Mouse (Mus musculus): ENCODE results near the gene Ppp1r3g.

Gene Ppp1r3g

GRCm38 (mm10) chr13:35995231-35995630 lies 36.6 kb downstream of the Ppp1r3g start:
- no peak for DNase-seq (ENCODE audit: low read depth)

GRCm38 (mm10) chr13:35995696-35996426 lies 37.2 kb downstream of the Ppp1r3g start:
- DNase-seq (ENCODE audit: low read depth) = no peak

GRCm38 (mm10) chr13:35997606-35998005 lies 39.0 kb downstream of the Ppp1r3g start:
- no peak for DNase-seq (ENCODE audit: low read depth)

GRCm38 (mm10) chr13:36000798-36001197 lies 42.2 kb downstream of the Ppp1r3g start:
- no peak for DNase-seq (ENCODE audit: low read depth)

GRCm38 (mm10) chr13:36009981-36010380 lies 51.3 kb downstream of the Ppp1r3g start:
- no peak for DNase-seq (ENCODE audit: low read depth)

- DNase-seq (ENCODE audit: low read depth) = no peak
These were observed 57.0 kb downstream of the Ppp1r3g start for GRCm38 (mm10) chr13:36015636-36016035.

- no peak for DNase-seq (ENCODE audit: low read depth)
These were observed 59.4 kb downstream of the Ppp1r3g start for GRCm38 (mm10) chr13:36018017-36018416.

GRCm38 (mm10) chr13:36019309-36020274 lies 61.0 kb downstream of the Ppp1r3g start:
- DNase-seq (ENCODE audit: low read depth) = peak; percentile 85
